Mouse (Mus musculus): ENCODE data around the gene Blvra. TPM values are rescaled to one million over a fixed set of nuclear protein-coding genes. Genes with fewer than 3 reads are reported as not detected.
A peak's percentile ranks its signal among the peaks of the same experiment; 100 is the strongest.

Blvra gene
- total RNA-seq, 2 experiments from 2014 or later: 25.2 to 27.7 TPM

- no peak for TF ChIP-seq CTCF (IDR thresholded peaks at IDR 0.05)
- no peak overlapping the region for H3K27ac ChIP-seq
- DNase-seq (ENCODE audit: extremely low spot score in 1 of 2, low spot score in 2 of 2): no peak
- intact Hi-C loops (cut with DNase I): no loop called here
- no peak overlapping the region for H3K4me3 ChIP-seq
These were observed 67.5 kb downstream of the Blvra start for GRCm38 (mm10) chr2:127137838-127138420.

GRCm38 (mm10) chr2:127138449-127138848, 68.0 kb downstream of the Blvra start:
- intact Hi-C loops (cut with DNase I): no loop called here
- TF ChIP-seq CTCF (IDR thresholded peaks at IDR 0.05): no peak
- H3K4me3 ChIP-seq: no peak overlapping the region
- DNase-seq (ENCODE audit: extremely low spot score in 1 of 2, low spot score in 2 of 2): no peak
- H3K27ac ChIP-seq: no peak overlapping the region

GRCm38 (mm10) chr2:127139094-127139493, 68.6 kb downstream of the Blvra start:
- no peak for TF ChIP-seq CTCF (IDR thresholded peaks at IDR 0.05)
- intact Hi-C loops (cut with DNase I): no loop called here
- DNase-seq (ENCODE audit: extremely low spot score in 1 of 2, low spot score in 2 of 2): no peak
- no peak overlapping the region for H3K4me3 ChIP-seq
- H3K27ac ChIP-seq: no peak overlapping the region

GRCm38 (mm10) chr2:127139605-127140004, 69.1 kb downstream of the Blvra start:
- H3K4me3 ChIP-seq: no peak overlapping the region
- peak; percentile 6; the same call in 1 of the 2 replicates for TF ChIP-seq CTCF (IDR thresholded peaks at IDR 0.05)
- H3K27ac ChIP-seq: no peak overlapping the region
- no peak for DNase-seq (ENCODE audit: extremely low spot score in 1 of 2, low spot score in 2 of 2)
- intact Hi-C loops (cut with DNase I): no loop called here

- intact Hi-C loops (cut with DNase I): no loop called here
- no peak for DNase-seq (ENCODE audit: extremely low spot score in 1 of 2, low spot score in 2 of 2)
- H3K4me3 ChIP-seq: no peak overlapping the region
- no peak overlapping the region for H3K27ac ChIP-seq
- TF ChIP-seq CTCF (IDR thresholded peaks at IDR 0.05): no peak
These were observed 69.5 kb downstream of the Blvra start for GRCm38 (mm10) chr2:127140011-127140410.

- intact Hi-C loops (cut with DNase I): no loop called here
- H3K4me3 ChIP-seq: no peak overlapping the region
- no peak for DNase-seq (ENCODE audit: extremely low spot score in 1 of 2, low spot score in 2 of 2)
- H3K27ac ChIP-seq: no peak overlapping the region
- TF ChIP-seq CTCF (IDR thresholded peaks at IDR 0.05): no peak
These were observed 71.6 kb downstream of the Blvra start for GRCm38 (mm10) chr2:127142031-127142430.

- no peak for DNase-seq (ENCODE audit: extremely low spot score in 1 of 2, low spot score in 2 of 2)
- TF ChIP-seq CTCF (IDR thresholded peaks at IDR 0.05): no peak
- intact Hi-C loops (cut with DNase I): no loop called here
- Histone ChIP-seq H3K4me3 (peak overlapping the region; percentile 63), H3K27ac (no peak overlapping the region)
These were observed 72.2 kb downstream of the Blvra start for GRCm38 (mm10) chr2:127142577-127143157.

- Histone ChIP-seq H3K4me3 (peak within 1 kb of the TSS; percentile 63), H3K27ac (no peak within 1 kb of the TSS)
- intact Hi-C loops (cut with DNase I): no loop called here
- peak; percentile 24 to 38 for DNase-seq (ENCODE audit: extremely low spot score in 1 of 2, low spot score in 2 of 2)
- no peak for TF ChIP-seq CTCF (IDR thresholded peaks at IDR 0.05)
These were observed 72.9 kb downstream of the Blvra start, which contains the start of gene Itpripl1 for GRCm38 (mm10) chr2:127143158-127144063. Gene Itpripl1 (minus strand): TSS chr2:127143442.

GRCm38 (mm10) chr2:127145699-127146098, 75.2 kb downstream of the Blvra start:
- no peak for DNase-seq (ENCODE audit: extremely low spot score in 1 of 2, low spot score in 2 of 2)
- TF ChIP-seq CTCF (IDR thresholded peaks at IDR 0.05): no peak
- Histone ChIP-seq H3K4me3 (no peak overlapping the region), H3K27ac (no peak overlapping the region)
- intact Hi-C loops (cut with DNase I): no loop called here

Small RNA genes lying within 50 kb of the gene (microRNA-seq; reads per million reads assigned to microRNA genes)
- gene Gm24081: 0 reads per million in 2 experiments

Other genes with a start within 250 kb of the Blvra start
- gene Trpm7, start 194.4 kb upstream of the Blvra start, total RNA-seq (2021): 10 to 100 TPM; 35.4 to 40.2 TPM
- gene Sppl2a, start 137.4 kb upstream of the Blvra start, total RNA-seq (2021): 10 to 100 TPM; 24.9 to 26.1 TPM
- gene Ap4e1, start 61.9 kb upstream of the Blvra start, total RNA-seq (2021): 10 to 100 TPM; 11.9 to 14.1 TPM
- 1 to 10 TPM; 1.1 to 1.6 TPM for gene Ncaph, start 63.3 kb downstream of the Blvra start, total RNA-seq (2021)
- 1 to 10 TPM; 2.6 to 2.9 TPM for gene Itpripl1, start 72.8 kb downstream of the Blvra start, total RNA-seq (2021)
- gene 1810024B03Rik, start 137.6 kb downstream of the Blvra start, total RNA-seq (2021): under 1 TPM; 0.66 to 0.94 TPM
- gene Snrnp200, start 137.7 kb downstream of the Blvra start, total RNA-seq (2021): 10 to 100 TPM; 87.1 to 94.9 TPM
- gene Ciao1, start 177.2 kb downstream of the Blvra start, total RNA-seq (2021): 10 to 100 TPM; 72.6 to 75.7 TPM
- gene Tmem127, start 177.2 kb downstream of the Blvra start, total RNA-seq (2021): 10 to 100 TPM; 75.5 to 76.9 TPM
- 100 to 1,000 TPM in 1 of 2 experiments, 10 to 100 TPM in 1; 98.6 to 114 TPM for gene Stard7, start 199.6 kb downstream of the Blvra start, total RNA-seq (2021)

Data from left cerebral cortex, adult 2 months (tissue).